Comparison of ENCODE assay signal across 10 mouse cellular contexts in the genomic region with DNA sequence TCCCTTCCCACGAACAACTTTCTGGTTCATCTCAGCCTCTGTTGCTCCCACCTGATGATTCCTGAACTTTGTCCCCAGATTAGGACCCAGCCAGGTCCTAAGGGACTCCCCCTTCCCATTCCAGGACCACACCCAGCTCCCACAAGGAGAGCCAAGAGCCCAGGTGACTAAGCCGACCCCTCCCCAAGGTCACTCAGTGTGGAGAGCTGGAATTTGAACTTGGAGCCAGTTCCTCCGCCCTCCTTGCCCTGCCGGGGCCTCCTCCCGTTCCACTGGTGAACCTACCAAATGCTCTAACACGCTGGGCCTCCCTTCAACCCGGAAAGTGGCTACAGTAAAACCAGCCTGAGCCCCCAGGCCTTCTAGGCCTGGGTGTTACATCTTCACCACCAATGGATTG. TPM values are rescaled to one million over a fixed set of nuclear protein-coding genes. Genes with fewer than 3 reads are reported as not detected.
DNase-seq lines count a peak whose midpoint lies in the region; ATAC-seq and TF ChIP-seq lines count a peak whose summit lies in the region.
"Had no signal": no experiment of that assay in that cellular context is flagged by ENCODE, and none has a peak within 500 bp of the region (broad histone marks: within the 10 kb centered on the region; RNA-seq: fewer than 3 reads in every experiment).

No protein-coding gene starts in this region.

- TF ChIP-seq CTCF in intestine, postnatal 0 days (IDR thresholded peaks at IDR 0.05; ENCODE audit: low read depth), result no peak

- H3K27ac ChIP-seq in intestine, postnatal 0 days (ENCODE audit: low read depth, low read length), result peak overlapping the region; percentile 98
- no peak overlapping the region for H3K27ac ChIP-seq in limb, embryonic 15.5 days
- H3K27ac ChIP-seq: hindbrain, embryonic 14.5 days; midbrain, embryonic 12.5 days had no signal

- H3K27me3 ChIP-seq in intestine, postnatal 0 days (replicated peaks; ENCODE audit: control insufficient read depth, insufficient read depth, low read length), result no peaks in the 10 kb centered on the region
- 0 out of 2 replicates have a peak, but pooled peaks cover 6% of the 10 kb centered on the region for H3K27me3 ChIP-seq in limb, embryonic 15.5 days

- peak overlapping the region; percentile 82 for H3K9ac ChIP-seq in intestine, postnatal 0 days (ENCODE audit: low read depth, low read length)
- no peak overlapping the region for H3K9ac ChIP-seq in limb, embryonic 15.5 days
- H3K9ac ChIP-seq: hindbrain, embryonic 14.5 days; midbrain, embryonic 12.5 days had no signal

- 31% methylated on average over 7 of the region's 7 CpGs for WGBS in intestine, postnatal 0 days
- 61% methylated on average over 7 of the region's 7 CpGs for WGBS in limb, embryonic 15.5 days

- H3K4me3 ChIP-seq in intestine, postnatal 0 days (ENCODE audit: low read depth, low read length), result peak overlapping the region; percentile 57
- H3K4me3 ChIP-seq in limb, embryonic 15.5 days, result 0 out of 2 replicates have a peak overlapping the region, but pooled peaks have one; percentile 7
- H3K4me3 ChIP-seq: midbrain, embryonic 12.5 days had no signal

- H3K4me1 ChIP-seq in intestine, postnatal 0 days (replicated peaks; ENCODE audit: control insufficient read depth, insufficient read depth, low read length), result peaks cover 19% of the 10 kb centered on the region; the same call in 1 of the 2 replicates
- peaks cover 12% of the 10 kb centered on the region for H3K4me1 ChIP-seq in limb, embryonic 15.5 days

- peak; percentile 54 for ATAC-seq in intestine, postnatal 0 days
- no peak for ATAC-seq in limb, embryonic 15.5 days (ENCODE audit: insufficient number of reproducible peaks, low FRiP score, low TSS enrichment, low read depth)
- no peak for ATAC-seq in erythroblast, adult 5-6 weeks (replicated peaks; ENCODE audit: low FRiP score, poor library complexity, severe bottlenecking)

- peak; percentile 36 for DNase-seq in testis, postnatal 10 days (ENCODE audit: low spot score)
- no peak for DNase-seq in testis, postnatal 14 days (ENCODE audit: low spot score)
- no peak for DNase-seq in right cerebral cortex, adult 18-20 months
- DNase-seq in adrenal gland, adult 2 months, result no peak
- DNase-seq: gastrocnemius, postnatal 25 days had no signal

- H3K36me3 ChIP-seq in intestine, postnatal 0 days (ENCODE audit: control insufficient read depth, insufficient read depth), result peaks cover 18% of the 10 kb centered on the region; the same call in 1 of the 2 replicates
- peaks cover 10% of the 10 kb centered on the region; the same call in 1 of the 2 replicates for H3K36me3 ChIP-seq in limb, embryonic 15.5 days

- H3K9me3 ChIP-seq in intestine, postnatal 0 days (ENCODE audit: control insufficient read depth), result no peaks in the 10 kb centered on the region
- no peaks in the 10 kb centered on the region for H3K9me3 ChIP-seq in limb, embryonic 15.5 days
- H3K9me3 ChIP-seq: midbrain, embryonic 12.5 days had no signal

- peak overlapping the region; percentile 73 for H3K4me2 ChIP-seq in intestine, postnatal 0 days (replicated peaks; ENCODE audit: low read depth)
- H3K4me2 ChIP-seq in limb, embryonic 15.5 days, result peak overlapping the region; percentile 49
- H3K4me2 ChIP-seq: hindbrain, embryonic 14.5 days; midbrain, embryonic 12.5 days had no signal

RNA-seq across cellular contexts. Expression of a gene that starts 1.3 kb away (rescaled TPM):
- polyA plus RNA-seq in intestine, postnatal 0 days (2015; fragmentation: Nextera tagmentation; extraction: Ambion mirVana), result 234 and 248 TPM in 2 replicates
- 42.7 and 43.9 TPM in 2 replicates for polyA plus RNA-seq in limb, embryonic 15.5 days (2015; fragmentation: Nextera tagmentation; extraction: Ambion mirVana)
- not detected in 2 replicates for total RNA-seq in erythroblast, adult 5-6 weeks (2015; ENCODE audit: low replicate concordance)
- total RNA-seq in erythroblast, adult 5-6 weeks (2017; ENCODE audit: low replicate concordance), result not detected in 2 replicates
- total RNA-seq in adrenal gland, adult 2 months (2021), result 1 to 10 TPM; 2.7 to 3.0 TPM
- 2.6 and 3.8 TPM in 2 replicates for polyA plus RNA-seq in adrenal gland, adult 2 months (2012; rRNA removed)

RNA-seq across cellular contexts. Expression of a gene that starts 12.5 kb away (rescaled TPM):
- polyA plus RNA-seq in intestine, postnatal 0 days (2015; fragmentation: Nextera tagmentation; extraction: Ambion mirVana), result 21.8 and 23.3 TPM in 2 replicates
- polyA plus RNA-seq in limb, embryonic 15.5 days (2015; fragmentation: Nextera tagmentation; extraction: Ambion mirVana), result 35.9 and 38.5 TPM in 2 replicates
- 6.5 and 8.4 TPM in 2 replicates for total RNA-seq in erythroblast, adult 5-6 weeks (2015; ENCODE audit: low replicate concordance)
- 10.5 and 12.9 TPM in 2 replicates for total RNA-seq in erythroblast, adult 5-6 weeks (2017; ENCODE audit: low replicate concordance)
- total RNA-seq in adrenal gland, adult 2 months (2021), result 10 to 100 TPM; 26.9 to 34.8 TPM
- 32.7 and 33.5 TPM in 2 replicates for polyA plus RNA-seq in adrenal gland, adult 2 months (2012; rRNA removed)

RNA-seq across cellular contexts. Expression of a gene that starts 12.5 kb away (rescaled TPM):
- polyA plus RNA-seq in intestine, postnatal 0 days (2015; fragmentation: Nextera tagmentation; extraction: Ambion mirVana), result 52.8 and 55.7 TPM in 2 replicates
- 68.6 and 70.8 TPM in 2 replicates for polyA plus RNA-seq in limb, embryonic 15.5 days (2015; fragmentation: Nextera tagmentation; extraction: Ambion mirVana)
- 9.4 and 18.3 TPM in 2 replicates for total RNA-seq in erythroblast, adult 5-6 weeks (2015; ENCODE audit: low replicate concordance)
- 14.1 and 16.0 TPM in 2 replicates for total RNA-seq in erythroblast, adult 5-6 weeks (2017; ENCODE audit: low replicate concordance)
- 10 to 100 TPM; 27.8 to 30.5 TPM for total RNA-seq in adrenal gland, adult 2 months (2021)
- polyA plus RNA-seq in adrenal gland, adult 2 months (2012; rRNA removed), result 18.7 and 34.4 TPM in 2 replicates

RNA-seq across cellular contexts. Expression of a gene that starts 48.2 kb away (rescaled TPM):
- polyA plus RNA-seq in intestine, postnatal 0 days (2015; fragmentation: Nextera tagmentation; extraction: Ambion mirVana), result 0.33 and 0.38 TPM in 2 replicates
- polyA plus RNA-seq in limb, embryonic 15.5 days (2015; fragmentation: Nextera tagmentation; extraction: Ambion mirVana), result 1.5 TPM in 2 replicates
- total RNA-seq in erythroblast, adult 5-6 weeks (2015; ENCODE audit: low replicate concordance), result not detected in 2 replicates
- total RNA-seq in erythroblast, adult 5-6 weeks (2017; ENCODE audit: low replicate concordance), result not detected in 2 replicates
- under 1 TPM in 1 of 2 experiments, not detected in 1; 0.31 TPM for total RNA-seq in adrenal gland, adult 2 months (2021)
- polyA plus RNA-seq in adrenal gland, adult 2 months (2012; rRNA removed), result 0.62 and 12.1 TPM in 2 replicates

RNA-seq across cellular contexts. Expression of a gene that starts 52.0 kb away (rescaled TPM):
- 706 and 711 TPM in 2 replicates for polyA plus RNA-seq in intestine, postnatal 0 days (2015; fragmentation: Nextera tagmentation; extraction: Ambion mirVana)
- 272 and 290 TPM in 2 replicates for polyA plus RNA-seq in limb, embryonic 15.5 days (2015; fragmentation: Nextera tagmentation; extraction: Ambion mirVana)
- total RNA-seq in erythroblast, adult 5-6 weeks (2015; ENCODE audit: low replicate concordance), result 132 and 180 TPM in 2 replicates
- 443 and 565 TPM in 2 replicates for total RNA-seq in erythroblast, adult 5-6 weeks (2017; ENCODE audit: low replicate concordance)
- total RNA-seq in adrenal gland, adult 2 months (2021), result 100 to 1,000 TPM; 640 to 700 TPM
- 260 and 309 TPM in 2 replicates for polyA plus RNA-seq in adrenal gland, adult 2 months (2012; rRNA removed)
